Mouse (Mus musculus) ES-Bruce4 (cell line): ENCODE data around the gene Col6a2. TPM values are rescaled to one million over a fixed set of nuclear protein-coding genes. Genes with fewer than 3 reads are reported as not detected.

ENCODE experiments used
- H3K27ac ChIP-seq: 2 replicates; pipeline ENCODE4 v1.5.1; 2012; ENCODE audit warnings: low read length, inconsistent platforms; ENCODE audit not compliant: insufficient read depth
- H3K27me3 ChIP-seq: 2 replicates; pipeline ENCODE4 v1.6.1; 2012; ENCODE audit warnings: mild to moderate bottlenecking, low read length, inconsistent platforms; ENCODE audit not compliant: control insufficient read depth, poor library complexity, insufficient read depth, severe bottlenecking
- H3K36me3 ChIP-seq: 2 replicates; pipeline ENCODE4 v1.6.1; 2012; ENCODE audit warnings: inconsistent platforms, mild to moderate bottlenecking, low read length, moderate library complexity; ENCODE audit not compliant: control insufficient read depth, poor library complexity, insufficient read depth, severe bottlenecking
- H3K4me1 ChIP-seq: one replicate; pipeline ENCODE4 v1.8.1; 2011; ENCODE audit warnings: low read length; ENCODE audit not compliant: control insufficient read depth, insufficient read depth
- H3K4me3 ChIP-seq: 2 replicates; pipeline ENCODE4 v1.5.1; 2011; ENCODE audit warnings: low read depth, mild to moderate bottlenecking, low read length
- H3K9ac ChIP-seq: 2 replicates; pipeline ENCODE4 v1.6.1; 2012; ENCODE audit warnings: low read depth, mild to moderate bottlenecking, inconsistent platforms; ENCODE audit not compliant: poor library complexity, severe bottlenecking
- H3K9me3 ChIP-seq: replicated peaks from 2 replicates; pipeline ENCODE4 v1.6.1; 2012; ENCODE audit warnings: mild to moderate bottlenecking, low read length, inconsistent platforms; ENCODE audit not compliant: control insufficient read depth, poor library complexity, insufficient read depth, severe bottlenecking
- CTCF ChIP-seq: IDR thresholded peaks from one replicate; pipeline ENCODE4 v1.8.1; 2011; ENCODE audit warnings: low read depth, low read length
- EP300 ChIP-seq: IDR thresholded peaks from 2 replicates; pipeline ENCODE4 v1.6.1; 2011; ENCODE audit warnings: low read depth, low read length; ENCODE audit not compliant: insufficient read depth
- POLR2A ChIP-seq: IDR thresholded peaks from one replicate; pipeline ENCODE4 v1.8.1; 2011; ENCODE audit warnings: low read length; ENCODE audit not compliant: insufficient read depth
- polyA plus RNA-seq: library from polyadenylated mRNA; stranded (reverse); fragments of >200 nt; gene quantifications from 2 replicates; pipeline ENCODE4 v1.2.4, GENCODE M21; 2011; ENCODE audit warnings: low read depth; ENCODE audit not compliant: missing spikeins, insufficient read depth, insufficient read length

The Col6a2 gene
- polyA plus RNA-seq, 1 experiment, result 3.0 TPM

GRCm38 (mm10) chr10:76627714-76628113 is 4.3 kb upstream of the Col6a2 start:
- no peaks in the 10 kb centered on the region for H3K4me1 ChIP-seq

GRCm38 (mm10) chr10:76624903-76625302 is 1.5 kb upstream of the Col6a2 start:
- Histone ChIP-seq H3K9me3 (no peaks in the 10 kb centered on the region), H3K4me3 (no peak overlapping the region), H3K27ac (no peak overlapping the region), H3K27me3 (no peaks in the 10 kb centered on the region), H3K4me1 (no peaks in the 10 kb centered on the region), H3K36me3 (no peaks in the 10 kb centered on the region), H3K9ac (no peak overlapping the region)
- no peak for TF ChIP-seq POLR2A
- TF ChIP-seq EP300, result no peak
- TF ChIP-seq CTCF, result no peak

More at GRCm38 (mm10) chr10:76627714-76628113, 4.3 kb upstream of the Col6a2 start:
- no peak overlapping the region for H3K4me3 ChIP-seq
- TF ChIP-seq POLR2A, result no peak
- no peaks in the 10 kb centered on the region for H3K27me3 ChIP-seq
- no peaks in the 10 kb centered on the region for H3K36me3 ChIP-seq
- no peaks in the 10 kb centered on the region for H3K9me3 ChIP-seq
- no peak overlapping the region for H3K27ac ChIP-seq
- no peak overlapping the region for H3K9ac ChIP-seq

- no peak overlapping the region for H3K27ac ChIP-seq
- no peaks in the 10 kb centered on the region for H3K9me3 ChIP-seq
- no peak overlapping the region for H3K4me3 ChIP-seq
- TF ChIP-seq EP300 (no peak), POLR2A (no peak), CTCF (no peak)
- H3K27me3 ChIP-seq, result no peaks in the 10 kb centered on the region
- no peaks in the 10 kb centered on the region for H3K36me3 ChIP-seq
- H3K4me1 ChIP-seq, result no peaks in the 10 kb centered on the region
- no peak overlapping the region for H3K9ac ChIP-seq
These were observed 304 bp upstream of the Col6a2 start for GRCm38 (mm10) chr10:76623734-76624133.

GRCm38 (mm10) chr10:76622411-76622810 is 1.0 kb downstream of the Col6a2 start:
- no peak overlapping the region for H3K4me3 ChIP-seq
- no peaks in the 10 kb centered on the region for H3K27me3 ChIP-seq
- H3K4me1 ChIP-seq, result no peaks in the 10 kb centered on the region
- no peak overlapping the region for H3K9ac ChIP-seq
- H3K36me3 ChIP-seq, result no peaks in the 10 kb centered on the region
- no peak overlapping the region for H3K27ac ChIP-seq
- no peaks in the 10 kb centered on the region for H3K9me3 ChIP-seq
- TF ChIP-seq EP300, result no peak
- TF ChIP-seq POLR2A, result no peak
- TF ChIP-seq CTCF, result no peak

GRCm38 (mm10) chr10:76612473-76612872 is 11.0 kb downstream of the Col6a2 start:
- no peak overlapping the region for H3K27ac ChIP-seq
- H3K9ac ChIP-seq, result no peak overlapping the region
- no peak overlapping the region for H3K4me3 ChIP-seq
- no peaks in the 10 kb centered on the region for H3K27me3 ChIP-seq
- TF ChIP-seq CTCF (no peak), POLR2A (no peak), EP300 (no peak)
- H3K36me3 ChIP-seq, result no peaks in the 10 kb centered on the region
- H3K9me3 ChIP-seq, result no peaks in the 10 kb centered on the region
- H3K4me1 ChIP-seq, result no peaks in the 10 kb centered on the region

GRCm38 (mm10) chr10:76602690-76603089 is 20.7 kb downstream of the Col6a2 start:
- no peaks in the 10 kb centered on the region for H3K9me3 ChIP-seq
- no peaks in the 10 kb centered on the region for H3K36me3 ChIP-seq
- H3K4me3 ChIP-seq, result no peak overlapping the region
- no peaks in the 10 kb centered on the region for H3K27me3 ChIP-seq
- no peak for TF ChIP-seq POLR2A
- no peak for TF ChIP-seq CTCF
- no peak for TF ChIP-seq EP300
- H3K9ac ChIP-seq, result no peak overlapping the region
- no peaks in the 10 kb centered on the region for H3K4me1 ChIP-seq
- H3K27ac ChIP-seq, result no peak overlapping the region
